Mouse (Mus musculus) liver, embryonic 14 days (tissue): ENCODE data around the gene Pigm. TPM values are rescaled to one million over a fixed set of nuclear protein-coding genes. Genes with fewer than 3 reads are reported as not detected.

Experiments
- polyA plus RNA-seq: library from polyadenylated mRNA; depleted of rRNA; stranded (reverse); fragments of >200 nt; gene quantifications from 2 replicates; pipeline ENCODE4 v1.2.3, GENCODE M21; 2012; rRNA removed

The Pigm gene
- 4.2 and 5.5 TPM in 2 replicates for polyA plus RNA-seq

GRCm38 (mm10) chr1:172376198-172376667 is at the start of gene Pigm:
TSS of gene Pigm (plus strand) at chr1:172376546.

GRCm38 (mm10) chr1:172329131-172329530 is 47.2 kb upstream of the Pigm start, which contains the start of gene Kcnj9:
TSS of gene Kcnj9 (minus strand) at chr1:172329318.

GRCm38 (mm10) chr1:172340729-172341321 is 35.5 kb upstream of the Pigm start, which contains the start of gene Kcnj10:
TSS of gene Kcnj10 (plus strand) at chr1:172341210.

Other genes starting within 250 kb of the Pigm start
- 18.3 and 20.3 TPM in 2 replicates for gene Pex19, start 249.8 kb upstream of the Pigm start, polyA plus RNA-seq
- gene Dcaf8, start 228.5 kb upstream of the Pigm start, polyA plus RNA-seq: 34.0 and 37.0 TPM in 2 replicates
- gene Pea15a, start 169.7 kb upstream of the Pigm start, polyA plus RNA-seq: 11.8 and 12.0 TPM in 2 replicates
- gene Casq1, start 156.7 kb upstream of the Pigm start, polyA plus RNA-seq: 0.18 and 0.85 TPM in 2 replicates
- 0.01 TPM in 2 replicates for gene Atp1a4, start 118.1 kb upstream of the Pigm start, polyA plus RNA-seq
- gene Igsf8, start 114.9 kb upstream of the Pigm start, polyA plus RNA-seq: 13.8 and 14.8 TPM in 2 replicates
- gene Atp1a2, start 78.5 kb upstream of the Pigm start, polyA plus RNA-seq: 0.08 and 0.28 TPM in 2 replicates
- gene Kcnj9, start 47.2 kb upstream of the Pigm start, polyA plus RNA-seq: 0.03 and 0.05 TPM in 2 replicates
- 0.15 TPM in 2 replicates for gene Kcnj10, start 35.3 kb upstream of the Pigm start, polyA plus RNA-seq
- 0.90 and 1.3 TPM in 2 replicates for gene Slamf9, start 98.8 kb downstream of the Pigm start, polyA plus RNA-seq
- gene Igsf9, start 105.2 kb downstream of the Pigm start, polyA plus RNA-seq: 1.5 and 1.6 TPM in 2 replicates
- 73.2 and 82.2 TPM in 2 replicates for gene Tagln2, start 123.5 kb downstream of the Pigm start, polyA plus RNA-seq
- gene Cfap45, start 144.3 kb downstream of the Pigm start, polyA plus RNA-seq: 0.23 and 0.29 TPM in 2 replicates
- 0.02 TPM in 1 of 2 replicates, not detected in the other for gene Vsig8, start 179.4 kb downstream of the Pigm start, polyA plus RNA-seq
- 0.05 and 0.06 TPM in 2 replicates for gene Slamf8, start 214.0 kb downstream of the Pigm start, polyA plus RNA-seq
- not detected in 2 replicates for gene Fcrl6, start 226.0 kb downstream of the Pigm start, polyA plus RNA-seq